Mouse (Mus musculus) ES-Bruce4 (cell line): ENCODE data around the gene 2510009E07Rik. TPM values are rescaled to one million over a fixed set of nuclear protein-coding genes. Genes with fewer than 3 reads are reported as not detected.

Source experiments
- H3K27ac ChIP-seq: 2 replicates; pipeline ENCODE4 v1.5.1; 2012; ENCODE audit warnings: low read length, inconsistent platforms; ENCODE audit not compliant: insufficient read depth
- H3K27me3 ChIP-seq: 2 replicates; pipeline ENCODE4 v1.6.1; 2012; ENCODE audit warnings: mild to moderate bottlenecking, low read length, inconsistent platforms; ENCODE audit not compliant: control insufficient read depth, poor library complexity, insufficient read depth, severe bottlenecking
- H3K36me3 ChIP-seq: 2 replicates; pipeline ENCODE4 v1.6.1; 2012; ENCODE audit warnings: inconsistent platforms, mild to moderate bottlenecking, low read length, moderate library complexity; ENCODE audit not compliant: control insufficient read depth, poor library complexity, insufficient read depth, severe bottlenecking
- H3K4me1 ChIP-seq: one replicate; pipeline ENCODE4 v1.8.1; 2011; ENCODE audit warnings: low read length; ENCODE audit not compliant: control insufficient read depth, insufficient read depth
- H3K4me3 ChIP-seq: 2 replicates; pipeline ENCODE4 v1.5.1; 2011; ENCODE audit warnings: low read depth, mild to moderate bottlenecking, low read length
- H3K9ac ChIP-seq: 2 replicates; pipeline ENCODE4 v1.6.1; 2012; ENCODE audit warnings: low read depth, mild to moderate bottlenecking, inconsistent platforms; ENCODE audit not compliant: poor library complexity, severe bottlenecking
- H3K9me3 ChIP-seq: replicated peaks from 2 replicates; pipeline ENCODE4 v1.6.1; 2012; ENCODE audit warnings: mild to moderate bottlenecking, low read length, inconsistent platforms; ENCODE audit not compliant: control insufficient read depth, poor library complexity, insufficient read depth, severe bottlenecking
- CTCF ChIP-seq: IDR thresholded peaks from one replicate; pipeline ENCODE4 v1.8.1; 2011; ENCODE audit warnings: low read depth, low read length
- EP300 ChIP-seq: IDR thresholded peaks from 2 replicates; pipeline ENCODE4 v1.6.1; 2011; ENCODE audit warnings: low read depth, low read length; ENCODE audit not compliant: insufficient read depth
- POLR2A ChIP-seq: IDR thresholded peaks from one replicate; pipeline ENCODE4 v1.8.1; 2011; ENCODE audit warnings: low read length; ENCODE audit not compliant: insufficient read depth
- polyA plus RNA-seq: library from polyadenylated mRNA; stranded (reverse); fragments of >200 nt; gene quantifications from 2 replicates; pipeline ENCODE4 v1.2.4, GENCODE M21; 2011; ENCODE audit warnings: low read depth; ENCODE audit not compliant: missing spikeins, insufficient read depth, insufficient read length

2510009E07Rik gene
- polyA plus RNA-seq, 1 experiment = 0.39 TPM

- no peaks in the 10 kb centered on the region for H3K4me1 ChIP-seq
- no peak overlapping the region for H3K4me3 ChIP-seq
- H3K9ac ChIP-seq = no peak overlapping the region
- H3K36me3 ChIP-seq = no peaks in the 10 kb centered on the region
- H3K9me3 ChIP-seq = peaks cover 5% of the 10 kb centered on the region
- H3K27ac ChIP-seq = no peak overlapping the region
- TF ChIP-seq EP300 (no peak), CTCF (no peak)
- no peaks in the 10 kb centered on the region for H3K27me3 ChIP-seq
Measured at GRCm38 (mm10) chr16:21607651-21608040, 86.8 kb downstream of the 2510009E07Rik start.

- peaks cover under 1% of the 10 kb centered on the region; the same call in 1 of the 2 replicates for H3K9me3 ChIP-seq
- no peak overlapping the region for H3K27ac ChIP-seq
- no peaks in the 10 kb centered on the region for H3K4me1 ChIP-seq
- H3K9ac ChIP-seq = no peak overlapping the region
- TF ChIP-seq EP300 = no peak
- H3K4me3 ChIP-seq = no peak overlapping the region
- H3K36me3 ChIP-seq = no peaks in the 10 kb centered on the region
- no peaks in the 10 kb centered on the region for H3K27me3 ChIP-seq
Measured at GRCm38 (mm10) chr16:21607021-21607650, 87.3 kb downstream of the 2510009E07Rik start.

- no peak overlapping the region for H3K4me3 ChIP-seq
- H3K27ac ChIP-seq = no peak overlapping the region
- H3K9me3 ChIP-seq = no peaks in the 10 kb centered on the region
- H3K36me3 ChIP-seq = no peaks in the 10 kb centered on the region
- no peaks in the 10 kb centered on the region for H3K27me3 ChIP-seq
- no peaks in the 10 kb centered on the region for H3K4me1 ChIP-seq
- no peak overlapping the region for H3K9ac ChIP-seq
- TF ChIP-seq POLR2A (no peak), EP300 (no peak), CTCF (no peak)
Measured at GRCm38 (mm10) chr16:21606249-21607020, 88.0 kb downstream of the 2510009E07Rik start.

GRCm38 (mm10) chr16:21604354-21604753 lies 90.1 kb downstream of the 2510009E07Rik start:
- H3K9me3 ChIP-seq = no peaks in the 10 kb centered on the region
- H3K4me3 ChIP-seq = no peak overlapping the region
- TF ChIP-seq POLR2A (no peak), CTCF (no peak), EP300 (no peak)
- no peak overlapping the region for H3K9ac ChIP-seq
- H3K4me1 ChIP-seq = no peaks in the 10 kb centered on the region
- no peak overlapping the region for H3K27ac ChIP-seq
- H3K27me3 ChIP-seq = no peaks in the 10 kb centered on the region
- no peaks in the 10 kb centered on the region for H3K36me3 ChIP-seq

Other genes starting within 250 kb of the 2510009E07Rik start
- 3.1 and 3.9 TPM in 2 replicates for gene Ehhadh, start 93.1 kb upstream of the 2510009E07Rik start, polyA plus RNA-seq
- gene Map3k13, start 99.7 kb upstream of the 2510009E07Rik start, polyA plus RNA-seq = 2.1 and 2.3 TPM in 2 replicates